ENCODE assay signal across 9 mouse cellular contexts in the genomic region with DNA sequence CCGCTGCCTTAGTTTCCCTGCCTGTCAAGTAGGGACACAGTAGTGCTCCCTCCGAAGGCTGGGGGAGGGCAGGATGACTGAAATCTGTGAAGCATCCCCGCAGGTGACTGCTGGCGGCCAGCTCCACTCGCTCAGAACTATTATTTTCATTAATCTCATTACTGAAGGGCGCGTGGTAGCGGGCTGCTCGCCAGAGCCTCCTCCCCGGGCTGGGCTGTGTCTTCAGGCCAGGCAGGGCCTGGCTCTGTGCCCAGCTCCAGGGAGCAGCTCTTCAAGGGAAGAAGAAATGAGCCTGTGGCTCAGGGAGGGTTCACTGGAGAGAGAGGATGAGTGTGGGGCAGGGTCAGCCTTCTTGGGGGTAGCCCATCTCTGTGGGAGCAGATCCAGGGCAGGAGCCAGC. TPM values are rescaled to one million over a fixed set of nuclear protein-coding genes. Genes with fewer than 3 reads are reported as not detected.
DNase-seq lines count a peak whose midpoint lies in the region; ATAC-seq and TF ChIP-seq lines count a peak whose summit lies in the region.
"Had no signal": no experiment of that assay in that cellular context is flagged by ENCODE, and none has a peak within 500 bp of the region (broad histone marks: within the 10 kb centered on the region; RNA-seq: fewer than 3 reads in every experiment).

No protein-coding gene starts in this region.

- TF ChIP-seq EP300 in lung, postnatal 0 days (IDR thresholded peaks at IDR 0.05) = no peak
- TF ChIP-seq EP300 in stomach, postnatal 0 days (optimal IDR thresholded peaks at IDR 0.05) = no peak

- no peaks in the 10 kb centered on the region for H3K9me3 ChIP-seq in hindbrain, postnatal 0 days (ENCODE audit: low read length)
- no peaks in the 10 kb centered on the region for H3K9me3 ChIP-seq in lung, postnatal 0 days (ENCODE audit: low read length)
- no peaks in the 10 kb centered on the region for H3K9me3 ChIP-seq in stomach, postnatal 0 days (ENCODE audit: control insufficient read depth, low read length)

- H3K27ac ChIP-seq in layer of hippocampus, adult 2 months = no peak overlapping the region
- no peak overlapping the region for H3K27ac ChIP-seq in gastrocnemius, adult 2 months
- H3K27ac ChIP-seq in hindbrain, postnatal 0 days = no peak overlapping the region
- no peak overlapping the region for H3K27ac ChIP-seq in lung, postnatal 0 days (ENCODE audit: low read length)
- H3K27ac ChIP-seq in stomach, postnatal 0 days (replicated peaks) = no peak overlapping the region
- H3K27ac ChIP-seq: liver, embryonic 14.5 days had no signal

- H3K4me3 ChIP-seq in layer of hippocampus, adult 2 months = no peak overlapping the region
- no peak overlapping the region for H3K4me3 ChIP-seq in gastrocnemius, adult 2 months
- no peak overlapping the region for H3K4me3 ChIP-seq in hindbrain, postnatal 0 days (ENCODE audit: low read length)
- no peak overlapping the region for H3K4me3 ChIP-seq in lung, postnatal 0 days (ENCODE audit: low read depth, low read length)
- H3K4me3 ChIP-seq in stomach, postnatal 0 days (ENCODE audit: low read depth, low read length) = no peak overlapping the region

- 11% methylated on average over 10 of the region's 10 CpGs for WGBS in hindbrain, postnatal 0 days
- 14% methylated on average over 10 of the region's 10 CpGs for WGBS in lung, postnatal 0 days
- 11% methylated on average over 10 of the region's 10 CpGs for WGBS in stomach, postnatal 0 days

- peaks cover 18% of the 10 kb centered on the region for H3K4me1 ChIP-seq in hindbrain, postnatal 0 days (ENCODE audit: insufficient read depth, low read length)
- peaks cover 3% of the 10 kb centered on the region; the same call in 1 of the 2 replicates for H3K4me1 ChIP-seq in lung, postnatal 0 days (ENCODE audit: insufficient read depth, low read depth, low read length)
- no peaks in the 10 kb centered on the region for H3K4me1 ChIP-seq in stomach, postnatal 0 days (replicated peaks; ENCODE audit: control insufficient read depth, insufficient read depth)

- H3K4me2 ChIP-seq in hindbrain, postnatal 0 days (ENCODE audit: low read depth, low read length) = no peak overlapping the region
- H3K4me2 ChIP-seq in lung, postnatal 0 days (replicated peaks; ENCODE audit: low read depth, low read length) = no peak overlapping the region
- H3K4me2 ChIP-seq in stomach, postnatal 0 days (replicated peaks; ENCODE audit: low read depth) = peak overlapping the region; percentile 26; the same call in 1 of the 2 replicates

- ATAC-seq in hindbrain, postnatal 0 days = no peak; the same call in 1 of the 2 replicates
- peak; percentile 61 for ATAC-seq in lung, postnatal 0 days
- peak; percentile 14; the same call in 1 of the 2 replicates for ATAC-seq in stomach, postnatal 0 days (ENCODE audit: low FRiP score, low TSS enrichment)
- no peak for ATAC-seq in megakaryocyte, adult 5-6 weeks (ENCODE audit: poor library complexity, severe bottlenecking)

- intact Hi-C loops in gastrocnemius, adult 2 months (cut with DNase I) = no loop called here

- no peaks in the 10 kb centered on the region for H3K27me3 ChIP-seq in hindbrain, postnatal 0 days (ENCODE audit: insufficient read depth, low read length)
- no peaks in the 10 kb centered on the region for H3K27me3 ChIP-seq in lung, postnatal 0 days (replicated peaks; ENCODE audit: insufficient read depth, low read length)
- no peaks in the 10 kb centered on the region for H3K27me3 ChIP-seq in stomach, postnatal 0 days (ENCODE audit: control insufficient read depth, insufficient read depth, low read length)

- H3K36me3 ChIP-seq in hindbrain, postnatal 0 days (ENCODE audit: insufficient read depth, low read length) = no peaks in the 10 kb centered on the region
- no peaks in the 10 kb centered on the region for H3K36me3 ChIP-seq in lung, postnatal 0 days (ENCODE audit: insufficient read depth, low read length)
- H3K36me3 ChIP-seq in stomach, postnatal 0 days (ENCODE audit: control insufficient read depth, insufficient read depth, low read length) = no peaks in the 10 kb centered on the region

- H3K9ac ChIP-seq in hindbrain, postnatal 0 days (replicated peaks; ENCODE audit: low read length) = no peak overlapping the region
- H3K9ac ChIP-seq in lung, postnatal 0 days (replicated peaks; ENCODE audit: low read depth) = no peak overlapping the region
- no peak overlapping the region for H3K9ac ChIP-seq in stomach, postnatal 0 days (ENCODE audit: low read length)
- H3K9ac ChIP-seq: liver, embryonic 14.5 days had no signal

- no peak for TF ChIP-seq CTCF in layer of hippocampus, adult 2 months (conservative IDR thresholded peaks at IDR 0.05)
- no peak for TF ChIP-seq CTCF in gastrocnemius, adult 2 months (IDR thresholded peaks at IDR 0.05)
- no peak for TF ChIP-seq CTCF in hindbrain, postnatal 0 days (IDR thresholded peaks at IDR 0.05; ENCODE audit: low read depth)
- no peak for TF ChIP-seq CTCF in lung, postnatal 0 days (IDR thresholded peaks at IDR 0.05)
- TF ChIP-seq CTCF in stomach, postnatal 0 days (IDR thresholded peaks at IDR 0.05; ENCODE audit: low read depth) = no peak

- DNase-seq in layer of hippocampus, adult 2 months (ENCODE audit: low spot score in 2 of 2) = peak; percentile 51 to 63
- no peak for DNase-seq in layer of hippocampus, postnatal 36 days
- DNase-seq in cerebellum, adult 11-12 months = peak; percentile 80
- peak; percentile 79 for DNase-seq in gastrocnemius, adult 2 months
- peak; percentile 93 for DNase-seq in hindbrain, postnatal 0 days (ENCODE audit: low spot score)
- DNase-seq in lung, postnatal 0 days (ENCODE audit: low spot score) = peak; percentile 86
- peak; percentile 77 for DNase-seq in stomach, postnatal 0 days (ENCODE audit: low spot score)

RNA-seq across cellular contexts. Expression of a gene that starts 38.3 kb away (rescaled TPM):
- total RNA-seq in layer of hippocampus, adult 2 months (2021) = 10 to 100 TPM; 33.9 to 34.0 TPM
- total RNA-seq in layer of hippocampus, postnatal 36 days (2021) = 10 to 100 TPM; 30.3 to 31.0 TPM
- 1 to 10 TPM; 2.5 to 5.3 TPM for total RNA-seq in gastrocnemius, adult 2 months (2021)
- total RNA-seq in hindbrain, postnatal 0 days (2014; rRNA removed) = 42.8 and 71.4 TPM in 2 replicates
- 40.8 and 43.1 TPM in 2 replicates for polyA plus RNA-seq in hindbrain, postnatal 0 days (2015; fragmentation: Nextera tagmentation; extraction: Ambion mirVana)
- polyA plus RNA-seq in lung, postnatal 0 days (2015; fragmentation: Nextera tagmentation; extraction: Ambion mirVana) = 88.8 and 98.8 TPM in 2 replicates
- polyA plus RNA-seq in stomach, postnatal 0 days (2015; fragmentation: Nextera tagmentation; extraction: Ambion mirVana) = 30.5 and 34.0 TPM in 2 replicates
- total RNA-seq in megakaryocyte, adult 5-6 weeks (2015) = 1,039 and 1,095 TPM in 2 replicates
- total RNA-seq in megakaryocyte, adult 5-6 weeks (2017) = 312 and 362 TPM in 2 replicates

Comparison
In these comparisons a context has a peak if more than half of its experiments do, and no peak if none do; other contexts are left out.
1. DNase-seq: peak in layer of hippocampus, adult 2 months (2 of 2), cerebellum, adult 11-12 months (single experiment), gastrocnemius, adult 2 months (single experiment), hindbrain, postnatal 0 days (single experiment), lung, postnatal 0 days (single experiment) and stomach, postnatal 0 days (single experiment); none in layer of hippocampus, postnatal 36 days (0 of 2).
2. ATAC-seq: peak in lung, postnatal 0 days (single experiment) and stomach, postnatal 0 days (single experiment); none in hindbrain, postnatal 0 days (single experiment) and megakaryocyte, adult 5-6 weeks (single experiment).